Mouse (Mus musculus) bone marrow macrophage, adult 2 months (primary cell): ENCODE results near the gene Celsr1.

ENCODE experiments used
- CTCF ChIP-seq: IDR thresholded peaks from 2 replicates; pipeline ENCODE4 v1.5.1; 2012; ENCODE audit warnings: low read depth, mild to moderate bottlenecking, low read length, moderate library complexity
- POLR2A ChIP-seq: IDR thresholded peaks from 2 replicates; pipeline ENCODE4 v1.6.1; 2012; ENCODE audit warnings: mild to moderate bottlenecking, low read depth, low read length, borderline replicate concordance

DNA sequence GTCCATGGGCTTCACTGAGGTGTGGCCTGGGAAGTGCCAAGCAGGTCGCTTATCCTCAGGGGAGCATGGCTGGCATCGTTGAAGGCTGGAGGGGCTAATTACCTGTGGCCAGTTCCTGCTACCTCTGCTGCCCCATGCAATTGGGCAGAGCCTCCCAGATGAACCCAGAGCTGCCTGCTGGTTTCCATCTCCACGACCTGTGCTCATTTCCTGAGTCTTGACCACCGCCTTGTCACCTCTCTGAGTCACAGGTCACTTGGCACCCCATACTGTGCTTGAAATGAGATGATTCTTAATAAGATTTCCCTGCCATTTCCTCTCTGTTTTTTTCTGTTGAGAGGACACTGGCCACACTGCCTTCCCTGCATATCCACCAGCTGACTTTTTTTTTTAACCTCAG is 46.3 kb upstream of the Celsr1 start:
- TF ChIP-seq CTCF, result no peak
- TF ChIP-seq POLR2A, result no peak
